Mouse (Mus musculus): Measurements from ENCODE around the gene Dph1.

Dph1 gene

GRCm38 (mm10) chr11:75190905-75191441 is at the start of gene Dph1:
Dph1 (minus strand) TSS chr11:75191241.
- no peak for DNase-seq (ENCODE audit: low spot score)

- no peak for DNase-seq (ENCODE audit: low spot score)
Measured at GRCm38 (mm10) chr11:75240158-75240934, 49.3 kb upstream of the Dph1 start.

- no peak for DNase-seq (ENCODE audit: low spot score)
Measured at GRCm38 (mm10) chr11:75234745-75235144, 43.7 kb upstream of the Dph1 start.

GRCm38 (mm10) chr11:75232434-75232833 is 41.4 kb upstream of the Dph1 start:
- DNase-seq (ENCODE audit: low spot score): no peak

GRCm38 (mm10) chr11:75231756-75232155 is 40.7 kb upstream of the Dph1 start:
- peak; percentile 50 for DNase-seq (ENCODE audit: low spot score)

GRCm38 (mm10) chr11:75230272-75230760 is 39.3 kb upstream of the Dph1 start:
- DNase-seq (ENCODE audit: low spot score): no peak

GRCm38 (mm10) chr11:75229289-75229688 is 38.2 kb upstream of the Dph1 start:
- no peak for DNase-seq (ENCODE audit: low spot score)

GRCm38 (mm10) chr11:75227632-75228031 is 36.6 kb upstream of the Dph1 start:
- no peak for DNase-seq (ENCODE audit: low spot score)

- no peak for DNase-seq (ENCODE audit: low spot score)
Measured at GRCm38 (mm10) chr11:75224835-75225234, 33.8 kb upstream of the Dph1 start.

GRCm38 (mm10) chr11:75224062-75224461 is 33.0 kb upstream of the Dph1 start:
- no peak for DNase-seq (ENCODE audit: low spot score)

- DNase-seq (ENCODE audit: low spot score): no peak
Measured at GRCm38 (mm10) chr11:75220517-75221145, 29.6 kb upstream of the Dph1 start.

GRCm38 (mm10) chr11:75220115-75220514 is 29.1 kb upstream of the Dph1 start:
- peak; percentile 32 for DNase-seq (ENCODE audit: low spot score)

GRCm38 (mm10) chr11:75214081-75214950 is 23.3 kb upstream of the Dph1 start:
- DNase-seq (ENCODE audit: low spot score): no peak

- no peak for DNase-seq (ENCODE audit: low spot score)
Measured at GRCm38 (mm10) chr11:75213372-75214080, 22.5 kb upstream of the Dph1 start.

- no peak for DNase-seq (ENCODE audit: low spot score)
Measured at GRCm38 (mm10) chr11:75212876-75213275, 21.8 kb upstream of the Dph1 start.

- no peak for DNase-seq (ENCODE audit: low spot score)
Measured at GRCm38 (mm10) chr11:75212031-75212667, 21.1 kb upstream of the Dph1 start.

GRCm38 (mm10) chr11:75210755-75211154 is 19.7 kb upstream of the Dph1 start:
- no peak for DNase-seq (ENCODE audit: low spot score)

GRCm38 (mm10) chr11:75210093-75210492 is 19.1 kb upstream of the Dph1 start:
- no peak for DNase-seq (ENCODE audit: low spot score)

GRCm38 (mm10) chr11:75209363-75209762 is 18.3 kb upstream of the Dph1 start:
- DNase-seq (ENCODE audit: low spot score): no peak

- DNase-seq (ENCODE audit: low spot score): no peak
Measured at GRCm38 (mm10) chr11:75206347-75206746, 15.3 kb upstream of the Dph1 start.

GRCm38 (mm10) chr11:75204472-75204871 is 13.4 kb upstream of the Dph1 start:
- no peak for DNase-seq (ENCODE audit: low spot score)
